Mouse (Mus musculus): ENCODE data around the gene Tbx3. TPM values are rescaled to one million over a fixed set of nuclear protein-coding genes. Genes with fewer than 3 reads are reported as not detected.

The Tbx3 gene
- polyA plus RNA-seq, 1 experiment from 2014 or later, result 4.0 TPM

- H3K36me3 ChIP-seq, result no peaks in the 10 kb centered on the region
- H3K27me3 ChIP-seq, result peaks cover 89% of the 10 kb centered on the region
- 0 out of 2 replicates have a peak, but pooled peaks cover 3% of the 10 kb centered on the region for H3K4me1 ChIP-seq (replicated peaks)
- 2% methylated on average over 13 of the region's 13 CpGs for WGBS
- H3K27ac ChIP-seq (replicated peaks), result no peak overlapping the region
- H3K4me3 ChIP-seq, result no peak overlapping the region
- H3K9ac ChIP-seq, result no peak overlapping the region
- H3K4me2 ChIP-seq, result no peak overlapping the region
- no peaks in the 10 kb centered on the region for H3K9me3 ChIP-seq
- ATAC-seq (ENCODE audit: low FRiP score, low read depth), result no peak
These were observed 20.6 kb downstream of the Tbx3 start for GRCm38 (mm10) chr5:119691075-119691474.

GRCm38 (mm10) chr5:119692425-119692824 lies 22.0 kb downstream of the Tbx3 start:
- WGBS, result 36% methylated on average over 6 of the region's 6 CpGs
- Histone ChIP-seq H3K27me3 (peaks cover 88% of the 10 kb centered on the region), H3K4me1 (replicated peaks) (no peaks in the 10 kb centered on the region), H3K4me3 (no peak overlapping the region), H3K9me3 (no peaks in the 10 kb centered on the region), H3K36me3 (no peaks in the 10 kb centered on the region), H3K4me2 (no peak overlapping the region), H3K27ac (replicated peaks) (no peak overlapping the region), H3K9ac (no peak overlapping the region)
- ATAC-seq (ENCODE audit: low FRiP score, low read depth), result no peak

GRCm38 (mm10) chr5:119694914-119695313 lies 24.4 kb downstream of the Tbx3 start:
- Histone ChIP-seq H3K4me3 (no peak overlapping the region), H3K4me2 (no peak overlapping the region), H3K36me3 (no peaks in the 10 kb centered on the region), H3K4me1 (replicated peaks) (no peaks in the 10 kb centered on the region), H3K27ac (replicated peaks) (no peak overlapping the region), H3K9ac (no peak overlapping the region), H3K27me3 (peaks cover 79% of the 10 kb centered on the region), H3K9me3 (no peaks in the 10 kb centered on the region)
- 13% methylated on average over 8 of the region's 8 CpGs for WGBS
- ATAC-seq (ENCODE audit: low FRiP score, low read depth), result no peak

- Histone ChIP-seq H3K27me3 (peaks cover 65% of the 10 kb centered on the region), H3K9ac (no peak overlapping the region), H3K4me1 (replicated peaks) (peaks cover 6% of the 10 kb centered on the region; the same call in 1 of the 2 replicates), H3K36me3 (no peaks in the 10 kb centered on the region), H3K4me3 (no peak overlapping the region), H3K27ac (replicated peaks) (no peak overlapping the region), H3K9me3 (no peaks in the 10 kb centered on the region), H3K4me2 (no peak overlapping the region)
- WGBS, result 65% methylated on average over 1 of the region's 1 CpGs
- no peak for ATAC-seq (ENCODE audit: low FRiP score, low read depth)
These were observed 32.6 kb downstream of the Tbx3 start for GRCm38 (mm10) chr5:119703031-119703430.

- Histone ChIP-seq H3K4me1 (replicated peaks) (peaks cover 6% of the 10 kb centered on the region; the same call in 1 of the 2 replicates), H3K36me3 (no peaks in the 10 kb centered on the region), H3K9ac (no peak overlapping the region), H3K4me2 (no peak overlapping the region), H3K4me3 (no peak overlapping the region), H3K27me3 (peaks cover 71% of the 10 kb centered on the region), H3K27ac (replicated peaks) (no peak overlapping the region), H3K9me3 (no peaks in the 10 kb centered on the region)
- WGBS, result 59% methylated on average over 7 of the region's 7 CpGs
- no peak for ATAC-seq (ENCODE audit: low FRiP score, low read depth)
These were observed 34.4 kb downstream of the Tbx3 start for GRCm38 (mm10) chr5:119704900-119705299.

- Histone ChIP-seq H3K4me3 (peak overlapping the region; percentile 5; the same call in 1 of the 2 replicates), H3K27ac (replicated peaks) (no peak overlapping the region), H3K36me3 (no peaks in the 10 kb centered on the region), H3K4me1 (replicated peaks) (peaks cover 6% of the 10 kb centered on the region; the same call in 1 of the 2 replicates), H3K9me3 (no peaks in the 10 kb centered on the region), H3K4me2 (peak overlapping the region; percentile 35), H3K9ac (no peak overlapping the region), H3K27me3 (peaks cover 78% of the 10 kb centered on the region)
- ATAC-seq (ENCODE audit: low FRiP score, low read depth), result no peak
- WGBS, result under 1% methylated on average over 17 of the region's 17 CpGs
These were observed 36.0 kb downstream of the Tbx3 start for GRCm38 (mm10) chr5:119706467-119706866.

GRCm38 (mm10) chr5:119708850-119709585 lies 38.5 kb downstream of the Tbx3 start:
- H3K27me3 ChIP-seq, result peaks cover 83% of the 10 kb centered on the region
- no peak overlapping the region for H3K27ac ChIP-seq (replicated peaks)
- no peak overlapping the region for H3K4me2 ChIP-seq
- H3K9me3 ChIP-seq, result no peaks in the 10 kb centered on the region
- WGBS, result 78% methylated on average over 14 of the region's 14 CpGs
- no peak overlapping the region for H3K4me3 ChIP-seq
- no peaks in the 10 kb centered on the region for H3K36me3 ChIP-seq
- no peak for ATAC-seq (ENCODE audit: low FRiP score, low read depth)
- no peak overlapping the region for H3K9ac ChIP-seq
- peaks cover 6% of the 10 kb centered on the region; the same call in 1 of the 2 replicates for H3K4me1 ChIP-seq (replicated peaks)

- H3K27me3 ChIP-seq, result peaks cover 75% of the 10 kb centered on the region
- WGBS, result 7% methylated on average over 18 of the region's 18 CpGs
- H3K36me3 ChIP-seq, result no peaks in the 10 kb centered on the region
- H3K27ac ChIP-seq (replicated peaks), result no peak overlapping the region
- H3K4me1 ChIP-seq (replicated peaks), result peaks cover 6% of the 10 kb centered on the region; the same call in 1 of the 2 replicates
- peak overlapping the region; percentile 15; the same call in 1 of the 2 replicates for H3K4me3 ChIP-seq
- H3K9me3 ChIP-seq, result no peaks in the 10 kb centered on the region
- no peak for ATAC-seq (ENCODE audit: low FRiP score, low read depth)
- H3K4me2 ChIP-seq, result peak overlapping the region; percentile 28; the same call in 1 of the 2 replicates
- H3K9ac ChIP-seq, result no peak overlapping the region
These were observed 39.5 kb downstream of the Tbx3 start for GRCm38 (mm10) chr5:119709826-119710559.

GRCm38 (mm10) chr5:119710756-119711155 lies 40.3 kb downstream of the Tbx3 start:
- H3K9me3 ChIP-seq, result no peaks in the 10 kb centered on the region
- no peak overlapping the region for H3K27ac ChIP-seq (replicated peaks)
- H3K9ac ChIP-seq, result no peak overlapping the region
- no peak for ATAC-seq (ENCODE audit: low FRiP score, low read depth)
- no peak overlapping the region for H3K4me2 ChIP-seq
- H3K36me3 ChIP-seq, result no peaks in the 10 kb centered on the region
- WGBS, result 16% methylated on average over 7 of the region's 7 CpGs
- peaks cover 69% of the 10 kb centered on the region for H3K27me3 ChIP-seq
- peaks cover 6% of the 10 kb centered on the region; the same call in 1 of the 2 replicates for H3K4me1 ChIP-seq (replicated peaks)
- H3K4me3 ChIP-seq, result no peak overlapping the region

GRCm38 (mm10) chr5:119711626-119712025 lies 41.2 kb downstream of the Tbx3 start:
- Histone ChIP-seq H3K4me1 (replicated peaks) (peaks cover under 1% of the 10 kb centered on the region; the same call in 1 of the 2 replicates), H3K9ac (no peak overlapping the region), H3K4me3 (no peak overlapping the region), H3K9me3 (no peaks in the 10 kb centered on the region), H3K27ac (replicated peaks) (no peak overlapping the region), H3K36me3 (no peaks in the 10 kb centered on the region), H3K4me2 (no peak overlapping the region), H3K27me3 (peaks cover 61% of the 10 kb centered on the region)
- WGBS, result 82% methylated on average over 5 of the region's 5 CpGs
- no peak for ATAC-seq (ENCODE audit: low FRiP score, low read depth)

GRCm38 (mm10) chr5:119712679-119713246 lies 42.3 kb downstream of the Tbx3 start:
- no peaks in the 10 kb centered on the region for H3K36me3 ChIP-seq
- ATAC-seq (ENCODE audit: low FRiP score, low read depth), result no peak
- no peak overlapping the region for H3K27ac ChIP-seq (replicated peaks)
- WGBS, result 10% methylated on average over 22 of the region's 22 CpGs
- peak overlapping the region; percentile 31 for H3K4me2 ChIP-seq
- H3K4me1 ChIP-seq (replicated peaks), result no peaks in the 10 kb centered on the region
- H3K27me3 ChIP-seq, result peaks cover 50% of the 10 kb centered on the region
- H3K4me3 ChIP-seq, result no peak overlapping the region
- H3K9me3 ChIP-seq, result no peaks in the 10 kb centered on the region
- H3K9ac ChIP-seq, result no peak overlapping the region
